Mouse (Mus musculus): ENCODE measurements at regions not wholly inside any gene's neighbourhood (a gene's known extent, or its start where the extent isn't known, plus 50 kb on each side); places are given as distances from the start of the nearest gene placed in this dataset.

DNA sequence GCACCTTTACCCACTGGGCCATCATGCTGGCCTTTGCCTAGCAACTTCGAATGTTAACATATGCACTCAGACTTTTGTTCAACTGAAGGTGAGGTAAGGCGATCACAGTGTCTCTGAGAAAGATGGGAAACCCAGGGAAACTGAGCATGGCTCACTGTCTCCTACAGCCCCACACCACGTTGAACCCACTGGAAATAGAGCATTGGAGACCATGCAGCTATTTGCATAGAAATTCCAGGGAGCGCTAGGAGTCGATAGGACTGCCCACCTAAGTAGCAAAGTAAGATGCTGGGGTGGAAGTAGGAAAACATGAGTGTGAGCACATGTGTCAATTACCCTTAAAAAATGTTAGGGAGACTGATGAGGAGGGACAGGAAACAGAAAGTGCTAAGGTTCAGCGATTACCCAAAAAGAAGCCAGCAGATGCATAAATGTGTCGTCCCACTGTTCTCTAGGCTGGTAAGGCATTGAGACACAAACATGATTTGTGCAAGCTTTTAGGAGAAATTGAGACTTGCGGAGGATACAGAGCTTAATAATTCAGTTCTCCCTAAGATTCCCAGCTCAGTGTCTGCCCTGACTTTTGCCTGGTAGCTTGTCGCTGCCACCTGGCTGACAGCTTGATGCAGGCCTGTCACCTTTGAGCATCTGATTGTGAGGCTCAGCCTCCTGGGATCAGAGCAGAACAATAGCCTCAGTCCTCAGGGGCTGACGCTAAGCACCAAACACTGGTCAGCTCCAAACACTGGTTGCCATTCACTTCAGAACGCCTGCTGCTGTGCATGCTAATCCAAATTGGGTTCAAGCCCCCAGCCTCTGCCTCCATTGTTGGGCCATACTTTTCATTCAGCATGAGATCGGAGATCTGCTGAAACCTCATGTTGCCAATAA lies 183.7 kb upstream of the Rgma start:
- H3K27me3 ChIP-seq (ENCODE audit: control insufficient read depth, insufficient read depth, low read length) = no peaks in the 10 kb centered on the region; the same call in 1 of the 2 replicates
- TF ChIP-seq POLR2A (IDR thresholded peaks at IDR 0.05; ENCODE audit: extremely low read depth, insufficient read depth, low read length) (no peak), CTCF (IDR thresholded peaks at IDR 0.05; ENCODE audit: low read depth, low read length) (no peak)
- H3K9ac ChIP-seq (ENCODE audit: low read depth, low read length) = no peak overlapping the region
- DNase-seq (ENCODE audit: extremely low read depth, low read depth, low spot score) = no peak
- no peaks in the 10 kb centered on the region for H3K4me1 ChIP-seq (ENCODE audit: control insufficient read depth, insufficient read depth, low read length)
- H3K36me3 ChIP-seq (ENCODE audit: control insufficient read depth, insufficient read depth, low read length) = no peaks in the 10 kb centered on the region
- no peak overlapping the region for H3K4me3 ChIP-seq (ENCODE audit: insufficient read depth, low read depth, low read length)
- H3K27ac ChIP-seq (replicated peaks; ENCODE audit: insufficient read depth, low read depth, low read length) = no peak overlapping the region
- no peaks in the 10 kb centered on the region for H3K79me2 ChIP-seq (ENCODE audit: control insufficient read depth, insufficient read depth, low read length)
- WGBS = 51% methylated on average over 12 of the region's 12 CpGs

DNA sequence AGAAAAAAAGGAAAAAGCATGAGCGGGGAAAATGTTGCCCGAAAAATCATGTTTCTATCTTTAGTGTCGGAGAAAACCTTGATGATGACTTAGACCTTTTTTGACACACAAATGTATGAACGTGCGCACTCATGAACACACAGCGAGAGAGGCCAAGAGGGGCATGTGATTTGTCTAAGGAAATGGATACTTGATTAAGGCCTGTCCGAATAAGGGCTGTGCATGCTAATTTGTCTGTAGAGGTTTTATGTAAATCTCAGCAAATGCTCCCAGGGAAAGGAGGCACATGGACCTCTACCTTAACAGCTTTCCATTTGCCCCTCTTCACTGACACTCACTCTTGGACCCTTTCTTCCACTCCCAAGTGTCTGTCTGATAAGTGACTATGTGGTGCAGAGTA lies 182.5 kb upstream of the Rgma start:
- Histone ChIP-seq H3K4me1 (ENCODE audit: control insufficient read depth, insufficient read depth, low read length) (no peaks in the 10 kb centered on the region), H3K36me3 (ENCODE audit: control insufficient read depth, insufficient read depth, low read length) (no peaks in the 10 kb centered on the region), H3K27me3 (ENCODE audit: control insufficient read depth, insufficient read depth, low read length) (no peaks in the 10 kb centered on the region; the same call in 1 of the 2 replicates), H3K9ac (ENCODE audit: low read depth, low read length) (no peak overlapping the region), H3K79me2 (ENCODE audit: control insufficient read depth, insufficient read depth, low read length) (no peaks in the 10 kb centered on the region), H3K27ac (replicated peaks; ENCODE audit: insufficient read depth, low read depth, low read length) (no peak overlapping the region), H3K4me3 (ENCODE audit: insufficient read depth, low read depth, low read length) (no peak overlapping the region)
- WGBS = 83% methylated on average over 7 of the region's 7 CpGs
- no peak for DNase-seq (ENCODE audit: extremely low read depth, low read depth, low spot score)
- TF ChIP-seq CTCF (IDR thresholded peaks at IDR 0.05; ENCODE audit: low read depth, low read length) (no peak), POLR2A (IDR thresholded peaks at IDR 0.05; ENCODE audit: extremely low read depth, insufficient read depth, low read length) (no peak)

DNA sequence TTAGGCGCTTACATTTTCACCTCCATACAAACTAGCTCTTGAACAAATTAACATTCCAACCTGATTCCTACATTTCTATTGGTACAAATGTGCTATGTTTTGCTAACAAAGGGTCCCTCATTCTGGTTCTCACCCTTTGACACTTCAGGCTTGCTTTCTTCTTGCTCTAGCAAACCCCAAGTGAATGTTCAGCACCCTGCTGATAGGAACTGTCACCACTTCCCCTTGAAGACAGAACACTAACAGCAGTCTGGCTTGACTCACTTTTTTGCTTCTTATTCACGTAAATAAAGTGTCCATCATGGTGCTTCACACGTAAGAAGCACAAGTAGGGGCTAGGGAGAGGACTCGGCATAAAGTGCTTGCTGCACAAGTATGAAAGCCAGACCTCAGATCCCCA lies 180.0 kb upstream of the Rgma start:
- Histone ChIP-seq H3K27ac (replicated peaks; ENCODE audit: insufficient read depth, low read depth, low read length) (no peak overlapping the region), H3K4me1 (ENCODE audit: control insufficient read depth, insufficient read depth, low read length) (no peaks in the 10 kb centered on the region), H3K27me3 (ENCODE audit: control insufficient read depth, insufficient read depth, low read length) (no peaks in the 10 kb centered on the region; the same call in 1 of the 2 replicates), H3K36me3 (ENCODE audit: control insufficient read depth, insufficient read depth, low read length) (no peaks in the 10 kb centered on the region), H3K4me3 (ENCODE audit: insufficient read depth, low read depth, low read length) (no peak overlapping the region), H3K9ac (ENCODE audit: low read depth, low read length) (no peak overlapping the region), H3K79me2 (ENCODE audit: control insufficient read depth, insufficient read depth, low read length) (no peaks in the 10 kb centered on the region)
- no peak for DNase-seq (ENCODE audit: extremely low read depth, low read depth, low spot score)
- TF ChIP-seq POLR2A (IDR thresholded peaks at IDR 0.05; ENCODE audit: extremely low read depth, insufficient read depth, low read length) (no peak), CTCF (IDR thresholded peaks at IDR 0.05; ENCODE audit: low read depth, low read length) (no peak)
- WGBS = 63% methylated on average over 4 of the region's 4 CpGs

DNA sequence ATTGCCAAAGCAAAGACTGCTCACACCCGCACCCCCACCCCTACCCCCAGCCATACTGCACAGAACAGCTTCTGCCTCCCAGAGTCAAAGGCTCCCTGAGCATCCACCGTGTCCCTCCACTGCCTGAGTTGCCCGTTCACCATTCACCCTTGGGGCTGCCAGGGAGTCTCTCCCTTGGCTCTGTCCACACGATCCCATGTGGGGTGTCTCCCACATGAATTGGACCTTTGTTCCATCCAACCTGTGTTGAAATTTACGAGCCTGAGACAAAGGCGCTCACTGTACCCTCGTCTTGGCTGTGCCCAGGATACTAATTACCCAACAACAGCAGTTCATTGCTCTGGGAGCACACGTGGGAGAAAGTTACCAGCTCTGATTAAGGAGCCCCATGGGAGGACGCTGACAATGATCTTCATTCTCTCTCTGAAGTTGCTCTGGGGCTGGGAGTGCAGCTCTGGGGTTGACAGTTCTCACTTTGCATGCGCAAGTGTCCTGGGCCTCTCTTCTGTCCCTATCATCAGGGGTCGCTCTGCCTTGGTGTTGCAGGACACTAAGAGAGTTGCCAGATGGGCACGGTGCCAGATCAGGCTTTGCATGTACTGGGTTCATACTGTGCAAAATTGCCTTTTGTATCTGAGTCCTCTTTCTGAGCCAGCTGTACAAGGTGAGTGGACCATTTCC lies 178.3 kb upstream of the Rgma start:
- H3K36me3 ChIP-seq (ENCODE audit: control insufficient read depth, insufficient read depth, low read length) = no peaks in the 10 kb centered on the region
- H3K27ac ChIP-seq (replicated peaks; ENCODE audit: insufficient read depth, low read depth, low read length) = no peak overlapping the region
- no peaks in the 10 kb centered on the region for H3K79me2 ChIP-seq (ENCODE audit: control insufficient read depth, insufficient read depth, low read length)
- 75% methylated on average over 12 of the region's 12 CpGs for WGBS
- TF ChIP-seq POLR2A (IDR thresholded peaks at IDR 0.05; ENCODE audit: extremely low read depth, insufficient read depth, low read length) (no peak), CTCF (IDR thresholded peaks at IDR 0.05; ENCODE audit: low read depth, low read length) (no peak)
- DNase-seq (ENCODE audit: extremely low read depth, low read depth, low spot score) = peak; percentile 3
- H3K9ac ChIP-seq (ENCODE audit: low read depth, low read length) = no peak overlapping the region
- no peak overlapping the region for H3K4me3 ChIP-seq (ENCODE audit: insufficient read depth, low read depth, low read length)
- H3K27me3 ChIP-seq (ENCODE audit: control insufficient read depth, insufficient read depth, low read length) = no peaks in the 10 kb centered on the region; the same call in 1 of the 2 replicates
- H3K4me1 ChIP-seq (ENCODE audit: control insufficient read depth, insufficient read depth, low read length) = no peaks in the 10 kb centered on the region

- H3K4me1 ChIP-seq (ENCODE audit: control insufficient read depth, insufficient read depth, low read length) = no peaks in the 10 kb centered on the region
- H3K9ac ChIP-seq (ENCODE audit: low read depth, low read length) = no peak overlapping the region
- H3K36me3 ChIP-seq (ENCODE audit: control insufficient read depth, insufficient read depth, low read length) = no peaks in the 10 kb centered on the region
- no peak overlapping the region for H3K27ac ChIP-seq (replicated peaks; ENCODE audit: insufficient read depth, low read depth, low read length)
- 73% methylated on average over 5 of the region's 5 CpGs for WGBS
- DNase-seq (ENCODE audit: extremely low read depth, low read depth, low spot score) = no peak
- TF ChIP-seq POLR2A (IDR thresholded peaks at IDR 0.05; ENCODE audit: extremely low read depth, insufficient read depth, low read length) (no peak), CTCF (IDR thresholded peaks at IDR 0.05; ENCODE audit: low read depth, low read length) (no peak)
- H3K79me2 ChIP-seq (ENCODE audit: control insufficient read depth, insufficient read depth, low read length) = no peaks in the 10 kb centered on the region
- no peaks in the 10 kb centered on the region; the same call in 1 of the 2 replicates for H3K27me3 ChIP-seq (ENCODE audit: control insufficient read depth, insufficient read depth, low read length)
- no peak overlapping the region for H3K4me3 ChIP-seq (ENCODE audit: insufficient read depth, low read depth, low read length)
These were observed 177.2 kb upstream of the Rgma start for GRCm38 (mm10) chr7:73198069-73198468.
